Mouse (Mus musculus): ENCODE measurements around the gene Car5a. TPM values are rescaled to one million over a fixed set of nuclear protein-coding genes. Genes with fewer than 3 reads are reported as not detected.
A peak's percentile ranks its signal among the peaks of the same experiment; 100 is the strongest.

The Car5a gene
- polyA plus RNA-seq, 1 experiment from 2014 or later, result not detected

- Histone ChIP-seq H3K36me3 (ENCODE audit: control insufficient read depth, insufficient read depth, low read length) (peaks cover 6% of the 10 kb centered on the region; the same call in 1 of the 2 replicates), H3K4me2 (replicated peaks; ENCODE audit: low read depth, low read length) (peak overlapping the region; percentile 35), H3K27me3 (ENCODE audit: control insufficient read depth, insufficient read depth, low read length) (no peaks in the 10 kb centered on the region), H3K4me1 (ENCODE audit: control insufficient read depth, insufficient read depth, low read length) (peaks cover 46% of the 10 kb centered on the region), H3K9me3 (ENCODE audit: control insufficient read depth, low read length) (no peaks in the 10 kb centered on the region), H3K27ac (ENCODE audit: low read depth, low read length) (peak overlapping the region; percentile 96), H3K9ac (ENCODE audit: low read depth, low read length) (peak overlapping the region; percentile 48), H3K4me3 (ENCODE audit: low read length) (peak overlapping the region; percentile 16; the same call in 1 of the 2 replicates)
- peak; percentile 84 for ATAC-seq (ENCODE audit: low FRiP score, low TSS enrichment)
- WGBS, result 2% methylated on average over 4 of the region's 4 CpGs
These were observed 46.2 kb downstream of the Car5a start for GRCm38 (mm10) chr8:121898401-121898931.

GRCm38 (mm10) chr8:121897871-121898381 lies 46.8 kb downstream of the Car5a start:
- Histone ChIP-seq H3K9me3 (ENCODE audit: control insufficient read depth, low read length) (no peaks in the 10 kb centered on the region), H3K4me3 (ENCODE audit: low read length) (peak overlapping the region; percentile 16; the same call in 1 of the 2 replicates), H3K27ac (ENCODE audit: low read depth, low read length) (peak overlapping the region; percentile 96), H3K4me1 (ENCODE audit: control insufficient read depth, insufficient read depth, low read length) (peaks cover 46% of the 10 kb centered on the region), H3K4me2 (replicated peaks; ENCODE audit: low read depth, low read length) (peak overlapping the region; percentile 35), H3K27me3 (ENCODE audit: control insufficient read depth, insufficient read depth, low read length) (no peaks in the 10 kb centered on the region), H3K9ac (ENCODE audit: low read depth, low read length) (peak overlapping the region; percentile 48), H3K36me3 (ENCODE audit: control insufficient read depth, insufficient read depth, low read length) (peaks cover 7% of the 10 kb centered on the region)
- 7% methylated on average over 7 of the region's 7 CpGs for WGBS
- ATAC-seq (ENCODE audit: low FRiP score, low TSS enrichment), result peak; percentile 25; the same call in 1 of the 2 replicates

GRCm38 (mm10) chr8:121897205-121897604 lies 47.5 kb downstream of the Car5a start:
- WGBS, result 51% methylated on average over 9 of the region's 9 CpGs
- Histone ChIP-seq H3K27ac (ENCODE audit: low read depth, low read length) (peak overlapping the region; percentile 96), H3K4me1 (ENCODE audit: control insufficient read depth, insufficient read depth, low read length) (peaks cover 42% of the 10 kb centered on the region), H3K9me3 (ENCODE audit: control insufficient read depth, low read length) (no peaks in the 10 kb centered on the region), H3K4me2 (replicated peaks; ENCODE audit: low read depth, low read length) (no peak overlapping the region), H3K4me3 (ENCODE audit: low read length) (no peak overlapping the region), H3K36me3 (ENCODE audit: control insufficient read depth, insufficient read depth, low read length) (peaks cover 10% of the 10 kb centered on the region), H3K9ac (ENCODE audit: low read depth, low read length) (no peak overlapping the region), H3K27me3 (ENCODE audit: control insufficient read depth, insufficient read depth, low read length) (no peaks in the 10 kb centered on the region)
- no peak for ATAC-seq (ENCODE audit: low FRiP score, low TSS enrichment)

- Histone ChIP-seq H3K27me3 (ENCODE audit: control insufficient read depth, insufficient read depth, low read length) (no peaks in the 10 kb centered on the region), H3K4me2 (replicated peaks; ENCODE audit: low read depth, low read length) (no peak overlapping the region), H3K36me3 (ENCODE audit: control insufficient read depth, insufficient read depth, low read length) (peaks cover 10% of the 10 kb centered on the region), H3K4me1 (ENCODE audit: control insufficient read depth, insufficient read depth, low read length) (peaks cover 36% of the 10 kb centered on the region), H3K9ac (ENCODE audit: low read depth, low read length) (peak overlapping the region; percentile 37; the same call in 1 of the 2 replicates), H3K4me3 (ENCODE audit: low read length) (no peak overlapping the region), H3K9me3 (ENCODE audit: control insufficient read depth, low read length) (no peaks in the 10 kb centered on the region), H3K27ac (ENCODE audit: low read depth, low read length) (peak overlapping the region; percentile 96; the same call in 1 of the 2 replicates)
- 0 out of 2 replicates have a peak, but pooled peaks have one; percentile 16 for ATAC-seq (ENCODE audit: low FRiP score, low TSS enrichment)
- WGBS, result 30% methylated on average over 12 of the region's 12 CpGs
These were observed 48.1 kb downstream of the Car5a start for GRCm38 (mm10) chr8:121896476-121897145.

GRCm38 (mm10) chr8:121895910-121896309 lies 48.8 kb downstream of the Car5a start:
- no peak overlapping the region for H3K4me2 ChIP-seq (replicated peaks; ENCODE audit: low read depth, low read length)
- no peak for ATAC-seq (ENCODE audit: low FRiP score, low TSS enrichment)
- H3K27ac ChIP-seq (ENCODE audit: low read depth, low read length), result peak overlapping the region; percentile 96; the same call in 1 of the 2 replicates
- peak overlapping the region; percentile 37; the same call in 1 of the 2 replicates for H3K9ac ChIP-seq (ENCODE audit: low read depth, low read length)
- no peaks in the 10 kb centered on the region for H3K27me3 ChIP-seq (ENCODE audit: control insufficient read depth, insufficient read depth, low read length)
- H3K4me1 ChIP-seq (ENCODE audit: control insufficient read depth, insufficient read depth, low read length), result peaks cover 34% of the 10 kb centered on the region
- peaks cover 10% of the 10 kb centered on the region for H3K36me3 ChIP-seq (ENCODE audit: control insufficient read depth, insufficient read depth, low read length)
- no peaks in the 10 kb centered on the region for H3K9me3 ChIP-seq (ENCODE audit: control insufficient read depth, low read length)
- no peak overlapping the region for H3K4me3 ChIP-seq (ENCODE audit: low read length)
- 75% methylated on average over 7 of the region's 7 CpGs for WGBS

- 77% methylated on average over 5 of the region's 5 CpGs for WGBS
- ATAC-seq (ENCODE audit: low FRiP score, low TSS enrichment), result no peak
- Histone ChIP-seq H3K36me3 (ENCODE audit: control insufficient read depth, insufficient read depth, low read length) (peaks cover 15% of the 10 kb centered on the region), H3K9me3 (ENCODE audit: control insufficient read depth, low read length) (no peaks in the 10 kb centered on the region), H3K4me1 (ENCODE audit: control insufficient read depth, insufficient read depth, low read length) (peaks cover 20% of the 10 kb centered on the region), H3K4me2 (replicated peaks; ENCODE audit: low read depth, low read length) (no peak overlapping the region), H3K4me3 (ENCODE audit: low read length) (no peak overlapping the region), H3K27ac (ENCODE audit: low read depth, low read length) (no peak overlapping the region), H3K9ac (ENCODE audit: low read depth, low read length) (no peak overlapping the region), H3K27me3 (ENCODE audit: control insufficient read depth, insufficient read depth, low read length) (no peaks in the 10 kb centered on the region)
These were observed 51.8 kb downstream of the Car5a start for GRCm38 (mm10) chr8:121892875-121893274.

GRCm38 (mm10) chr8:121889810-121890785 lies 54.6 kb downstream of the Car5a start:
- Histone ChIP-seq H3K9me3 (ENCODE audit: control insufficient read depth, low read length) (no peaks in the 10 kb centered on the region), H3K9ac (ENCODE audit: low read depth, low read length) (no peak overlapping the region), H3K4me2 (replicated peaks; ENCODE audit: low read depth, low read length) (no peak overlapping the region), H3K27me3 (ENCODE audit: control insufficient read depth, insufficient read depth, low read length) (no peaks in the 10 kb centered on the region), H3K4me3 (ENCODE audit: low read length) (no peak overlapping the region), H3K36me3 (ENCODE audit: control insufficient read depth, insufficient read depth, low read length) (peaks cover 36% of the 10 kb centered on the region), H3K27ac (ENCODE audit: low read depth, low read length) (no peak overlapping the region), H3K4me1 (ENCODE audit: control insufficient read depth, insufficient read depth, low read length) (no peaks in the 10 kb centered on the region)
- WGBS, result 80% methylated on average over 15 of the region's 15 CpGs
- no peak for ATAC-seq (ENCODE audit: low FRiP score, low TSS enrichment)

GRCm38 (mm10) chr8:121889317-121889716 lies 55.4 kb downstream of the Car5a start:
- ATAC-seq (ENCODE audit: low FRiP score, low TSS enrichment), result no peak
- Histone ChIP-seq H3K9me3 (ENCODE audit: control insufficient read depth, low read length) (no peaks in the 10 kb centered on the region), H3K4me2 (replicated peaks; ENCODE audit: low read depth, low read length) (no peak overlapping the region), H3K4me3 (ENCODE audit: low read length) (no peak overlapping the region), H3K4me1 (ENCODE audit: control insufficient read depth, insufficient read depth, low read length) (no peaks in the 10 kb centered on the region), H3K27me3 (ENCODE audit: control insufficient read depth, insufficient read depth, low read length) (no peaks in the 10 kb centered on the region), H3K9ac (ENCODE audit: low read depth, low read length) (no peak overlapping the region), H3K27ac (ENCODE audit: low read depth, low read length) (no peak overlapping the region), H3K36me3 (ENCODE audit: control insufficient read depth, insufficient read depth, low read length) (peaks cover 44% of the 10 kb centered on the region)
- WGBS, result 90% methylated on average over 1 of the region's 1 CpGs

Data from kidney, embryonic 14.5 days (tissue).